Mouse (Mus musculus): ENCODE results near the gene Pdha1.

The Pdha1 gene

DNA sequence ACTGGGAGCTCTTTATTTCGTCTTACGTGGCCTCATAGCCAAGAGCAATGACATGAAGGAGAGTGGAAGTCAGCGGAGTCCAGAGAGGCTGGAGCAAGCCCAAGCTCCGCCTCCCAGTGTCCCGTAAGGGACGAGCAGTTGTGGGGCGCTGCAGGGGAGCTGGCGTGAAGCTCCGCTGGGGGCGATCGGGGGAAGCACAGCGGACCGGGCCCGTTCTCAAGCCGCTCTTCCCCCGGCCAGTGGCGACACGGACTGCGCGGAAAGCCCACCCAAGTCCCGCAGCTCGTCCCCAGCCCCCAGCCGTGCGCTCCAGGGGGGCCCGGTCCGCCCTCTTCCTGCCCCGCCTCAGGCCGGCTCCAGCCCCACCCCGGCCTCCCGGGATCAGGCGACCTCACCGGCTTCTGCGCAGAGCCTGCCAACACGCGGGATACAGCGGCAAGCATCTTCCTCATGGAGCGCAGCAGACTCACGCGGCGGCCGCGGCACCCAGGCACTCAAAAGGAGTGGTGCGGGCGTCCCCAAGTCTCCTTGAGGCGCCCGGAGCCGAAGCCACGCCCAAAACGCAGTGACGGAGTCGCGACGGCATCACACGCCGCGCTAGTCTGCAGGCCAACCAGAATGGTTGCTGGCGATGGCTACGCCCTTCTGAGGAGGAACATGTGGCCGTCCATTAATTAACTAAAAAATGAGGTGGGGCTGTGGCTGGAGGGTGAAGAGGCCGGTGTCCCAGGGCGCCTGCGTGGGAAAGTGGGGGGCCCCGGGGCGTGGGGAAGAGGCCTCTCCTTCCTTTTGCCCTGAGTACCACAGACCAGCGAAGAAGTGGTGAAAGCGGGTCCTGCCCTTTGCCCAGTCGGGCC, at the start of gene Pdha1:
TSS of gene Pdha1 (minus strand) at position 553 of the 857 bp plus-strand sequence.
- 0 out of 2 replicates have a peak, but pooled peaks cover under 1% of the 10 kb centered on the region for H3K36me3 ChIP-seq (ENCODE audit: insufficient read depth, low read length)
- no peaks in the 10 kb centered on the region for H3K9me3 ChIP-seq (ENCODE audit: low read length)

DNA sequence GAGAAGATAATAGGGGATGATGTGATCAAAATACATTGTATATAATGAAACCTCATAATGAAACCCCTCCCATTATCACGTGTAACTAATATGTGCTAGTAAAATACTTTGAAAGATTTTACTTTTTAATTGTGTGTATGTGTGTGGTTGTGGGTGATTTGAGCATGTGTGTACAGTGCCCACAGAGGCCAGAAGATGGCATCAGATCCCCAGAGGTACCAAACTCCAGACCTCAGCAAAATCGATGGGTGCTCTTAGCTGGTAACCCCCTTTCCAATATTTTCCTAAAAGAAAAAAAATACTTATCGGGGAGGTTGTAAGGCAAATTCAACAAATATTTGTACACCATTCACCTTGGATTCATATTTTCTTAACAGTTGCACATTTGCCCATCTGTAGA, 40.8 kb upstream of the Pdha1 start:
- H3K36me3 ChIP-seq (ENCODE audit: insufficient read depth, low read length): no peaks in the 10 kb centered on the region
- H3K9me3 ChIP-seq (ENCODE audit: low read length): no peaks in the 10 kb centered on the region
- H3K4me1 ChIP-seq (replicated peaks; ENCODE audit: low read depth, low read length): no peaks in the 10 kb centered on the region; the same call in 1 of the 2 replicates
- H3K27me3 ChIP-seq (ENCODE audit: insufficient read depth, low read length): no peaks in the 10 kb centered on the region
- TF ChIP-seq POU5F1 (IDR thresholded peaks at IDR 0.05; ENCODE audit: borderline replicate concordance, low read length): no peak
- H3K4me3 ChIP-seq (replicated peaks; ENCODE audit: low read length): no peak overlapping the region

More for the DNA sequence above, at the start of gene Pdha1:
- H3K4me3 ChIP-seq (replicated peaks; ENCODE audit: low read length): peak within 1 kb of the TSS; percentile 84
- H3K27me3 ChIP-seq (ENCODE audit: insufficient read depth, low read length): no peaks in the 10 kb centered on the region
- H3K4me1 ChIP-seq (replicated peaks; ENCODE audit: low read depth, low read length): peaks cover 24% of the 10 kb centered on the region
- TF ChIP-seq CTCF (conservative IDR thresholded peaks at IDR 0.05; ENCODE audit: low read length) (no peak), POU5F1 (IDR thresholded peaks at IDR 0.05; ENCODE audit: borderline replicate concordance, low read length) (no peak), NANOG (IDR thresholded peaks at IDR 0.05; ENCODE audit: borderline replicate concordance, low read length) (no peak)

DNA sequence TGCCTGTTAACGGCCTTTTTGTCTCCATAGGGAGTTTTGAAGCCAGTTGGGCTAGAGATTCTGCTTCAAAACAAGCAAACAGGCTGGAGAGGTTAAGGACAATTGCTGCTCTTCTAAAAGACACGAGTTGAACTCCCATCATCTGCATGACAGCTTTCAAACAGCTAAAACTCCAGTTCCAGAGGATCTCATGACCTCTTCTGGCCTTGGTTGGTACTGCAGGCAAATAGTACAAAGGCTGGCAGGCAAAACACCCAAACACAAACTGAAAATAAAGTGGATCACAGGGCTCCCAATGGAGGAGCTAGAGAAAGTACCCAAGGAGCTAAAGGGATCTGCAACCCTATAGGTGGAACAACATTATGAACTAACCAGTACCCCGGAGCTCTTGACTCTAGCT, 31.9 kb upstream of the Pdha1 start:
- H3K4me3 ChIP-seq (replicated peaks; ENCODE audit: low read length): no peak overlapping the region
- TF ChIP-seq CTCF (conservative IDR thresholded peaks at IDR 0.05; ENCODE audit: low read length) (peak; percentile 38), NANOG (IDR thresholded peaks at IDR 0.05; ENCODE audit: borderline replicate concordance, low read length) (no peak), POU5F1 (IDR thresholded peaks at IDR 0.05; ENCODE audit: borderline replicate concordance, low read length) (no peak)

DNA sequence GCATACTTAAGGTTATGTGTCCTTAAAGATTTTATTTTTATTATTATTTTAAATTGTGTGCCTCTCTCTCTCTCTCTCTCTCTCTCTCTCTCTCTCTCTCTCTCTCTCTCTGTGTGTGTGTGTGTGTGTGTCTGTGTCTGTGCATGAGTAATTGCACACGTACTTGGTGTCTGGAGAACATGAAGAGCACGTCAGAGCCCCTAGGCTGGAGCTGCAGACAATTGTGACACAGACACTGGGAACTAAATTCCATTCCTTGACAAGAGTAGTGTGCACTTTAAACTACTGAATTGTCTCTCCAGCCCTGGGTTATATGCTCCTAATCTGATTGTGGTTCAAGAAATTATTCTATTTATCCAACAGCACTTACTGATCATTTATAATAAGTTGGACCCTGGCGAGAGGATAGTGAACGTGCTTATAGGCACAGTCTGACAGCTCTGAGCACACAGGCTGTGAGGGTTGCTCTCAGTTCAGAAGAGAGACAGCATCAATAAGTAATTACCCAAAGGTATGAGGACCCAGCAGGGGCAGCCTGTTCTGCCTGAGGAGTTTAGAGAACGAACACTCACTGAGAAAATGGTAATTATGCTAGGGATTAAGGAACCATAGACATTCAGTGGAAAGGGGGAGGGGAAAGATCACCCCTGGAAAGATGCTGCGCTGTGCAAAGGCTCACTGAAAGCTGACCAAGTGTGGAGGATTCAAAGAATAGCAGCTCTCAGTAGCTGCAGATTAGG, 28.2 kb upstream of the Pdha1 start:
- no peak for TF ChIP-seq POU5F1 (IDR thresholded peaks at IDR 0.05; ENCODE audit: borderline replicate concordance, low read length)
- no peak for TF ChIP-seq CTCF (conservative IDR thresholded peaks at IDR 0.05; ENCODE audit: low read length)
- TF ChIP-seq NANOG (IDR thresholded peaks at IDR 0.05; ENCODE audit: borderline replicate concordance, low read length): no peak
- Histone ChIP-seq H3K9me3 (ENCODE audit: low read length) (no peaks in the 10 kb centered on the region), H3K4me1 (replicated peaks; ENCODE audit: low read depth, low read length) (peaks cover 4% of the 10 kb centered on the region; the same call in 1 of the 2 replicates), H3K36me3 (ENCODE audit: insufficient read depth, low read length) (no peaks in the 10 kb centered on the region), H3K27me3 (ENCODE audit: insufficient read depth, low read length) (no peaks in the 10 kb centered on the region), H3K4me3 (replicated peaks; ENCODE audit: low read length) (no peak overlapping the region)

More for the DNA sequence above, 31.9 kb upstream of the Pdha1 start:
- H3K36me3 ChIP-seq (ENCODE audit: insufficient read depth, low read length): no peaks in the 10 kb centered on the region
- peaks cover 4% of the 10 kb centered on the region; the same call in 1 of the 2 replicates for H3K4me1 ChIP-seq (replicated peaks; ENCODE audit: low read depth, low read length)
- H3K27me3 ChIP-seq (ENCODE audit: insufficient read depth, low read length): no peaks in the 10 kb centered on the region
- H3K9me3 ChIP-seq (ENCODE audit: low read length): no peaks in the 10 kb centered on the region

DNA sequence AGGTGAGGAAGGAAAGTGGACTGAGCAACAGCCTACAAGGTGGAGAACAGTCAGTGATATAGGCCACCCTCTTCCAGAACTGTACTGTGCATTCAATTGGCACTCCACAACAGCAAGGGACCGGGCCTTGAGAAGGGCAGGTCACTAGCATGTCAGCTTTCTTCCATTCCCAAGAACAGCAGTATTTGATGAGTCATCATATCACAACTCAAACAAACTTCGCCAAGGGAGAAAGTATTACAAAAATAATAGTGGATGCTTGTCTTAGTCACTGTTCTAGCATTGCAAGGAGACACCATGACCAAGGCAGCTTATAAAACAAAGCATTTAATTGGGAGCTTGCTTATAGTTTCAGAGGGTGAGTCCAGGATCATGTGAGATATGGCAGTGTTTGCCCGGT, 26.0 kb upstream of the Pdha1 start:
- H3K36me3 ChIP-seq (ENCODE audit: insufficient read depth, low read length): no peaks in the 10 kb centered on the region
- H3K4me3 ChIP-seq (replicated peaks; ENCODE audit: low read length): no peak overlapping the region
- no peaks in the 10 kb centered on the region for H3K9me3 ChIP-seq (ENCODE audit: low read length)
- no peaks in the 10 kb centered on the region for H3K27me3 ChIP-seq (ENCODE audit: insufficient read depth, low read length)
- peaks cover 4% of the 10 kb centered on the region; the same call in 1 of the 2 replicates for H3K4me1 ChIP-seq (replicated peaks; ENCODE audit: low read depth, low read length)
- TF ChIP-seq NANOG (IDR thresholded peaks at IDR 0.05; ENCODE audit: borderline replicate concordance, low read length) (no peak), CTCF (conservative IDR thresholded peaks at IDR 0.05; ENCODE audit: low read length) (no peak), POU5F1 (IDR thresholded peaks at IDR 0.05; ENCODE audit: borderline replicate concordance, low read length) (no peak)

DNA sequence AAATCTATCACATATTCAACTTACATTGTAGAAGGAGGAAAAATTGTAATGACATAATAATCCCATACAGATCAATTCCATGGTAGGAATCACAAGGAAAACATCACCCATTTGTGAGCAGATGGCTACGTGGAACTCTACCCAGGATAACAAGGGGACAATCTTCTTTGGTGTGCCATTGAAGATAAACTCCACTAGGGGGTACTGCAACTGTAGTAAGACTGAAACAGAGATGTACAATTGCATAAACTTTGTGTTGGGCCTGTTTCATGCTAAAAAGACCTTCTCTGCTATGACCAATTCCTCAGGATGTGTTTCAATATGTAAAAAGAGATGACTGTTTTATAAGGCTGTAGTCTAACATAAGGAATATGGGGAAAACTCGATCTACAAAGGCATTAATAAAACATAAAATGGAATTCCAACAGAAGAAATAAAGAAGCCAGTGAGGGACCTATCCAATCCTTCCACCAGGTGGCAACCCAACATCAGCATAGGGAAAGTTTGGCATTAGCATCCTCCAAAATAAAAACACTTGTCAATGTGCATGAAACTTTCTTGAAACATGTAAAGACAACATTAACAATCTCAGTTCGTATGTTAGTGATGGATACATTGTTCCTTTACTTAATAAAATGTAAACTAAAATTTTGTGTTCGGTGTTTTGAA, 15.1 kb upstream of the Pdha1 start:
- H3K27me3 ChIP-seq (ENCODE audit: insufficient read depth, low read length): no peaks in the 10 kb centered on the region
- no peaks in the 10 kb centered on the region for H3K4me1 ChIP-seq (replicated peaks; ENCODE audit: low read depth, low read length)
- no peaks in the 10 kb centered on the region for H3K36me3 ChIP-seq (ENCODE audit: insufficient read depth, low read length)
- no peak overlapping the region for H3K4me3 ChIP-seq (replicated peaks; ENCODE audit: low read length)
- H3K9me3 ChIP-seq (ENCODE audit: low read length): peaks cover 11% of the 10 kb centered on the region
- no peak for TF ChIP-seq NANOG (IDR thresholded peaks at IDR 0.05; ENCODE audit: borderline replicate concordance, low read length)
- TF ChIP-seq CTCF (conservative IDR thresholded peaks at IDR 0.05; ENCODE audit: low read length): no peak; the same call in 1 of the 2 replicates
- no peak for TF ChIP-seq POU5F1 (IDR thresholded peaks at IDR 0.05; ENCODE audit: borderline replicate concordance, low read length)

DNA sequence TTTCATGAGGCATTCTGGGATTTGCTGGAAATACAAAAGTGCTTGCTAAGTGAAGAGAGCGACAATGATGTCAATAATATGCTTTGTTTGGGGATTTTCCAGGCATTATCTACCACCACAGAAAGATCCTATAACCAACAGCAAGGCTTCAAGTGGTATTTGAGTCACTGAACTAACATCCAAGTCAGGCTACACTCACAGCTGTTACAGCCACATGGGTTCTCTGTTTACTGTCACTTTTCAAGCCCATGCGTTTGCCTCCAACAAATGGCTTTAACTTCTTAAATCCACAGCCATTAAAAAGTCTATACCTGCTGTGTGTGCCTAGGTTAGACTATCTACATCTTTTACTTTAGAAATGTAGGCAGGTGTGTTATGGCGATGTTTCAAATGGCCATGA, 10.6 kb upstream of the Pdha1 start:
- H3K36me3 ChIP-seq (ENCODE audit: insufficient read depth, low read length): no peaks in the 10 kb centered on the region
- no peak overlapping the region for H3K4me3 ChIP-seq (replicated peaks; ENCODE audit: low read length)
- no peaks in the 10 kb centered on the region for H3K4me1 ChIP-seq (replicated peaks; ENCODE audit: low read depth, low read length)
- H3K9me3 ChIP-seq (ENCODE audit: low read length): no peaks in the 10 kb centered on the region
- H3K27me3 ChIP-seq (ENCODE audit: insufficient read depth, low read length): no peaks in the 10 kb centered on the region
- TF ChIP-seq CTCF (conservative IDR thresholded peaks at IDR 0.05; ENCODE audit: low read length) (no peak), POU5F1 (IDR thresholded peaks at IDR 0.05; ENCODE audit: borderline replicate concordance, low read length) (no peak)

DNA sequence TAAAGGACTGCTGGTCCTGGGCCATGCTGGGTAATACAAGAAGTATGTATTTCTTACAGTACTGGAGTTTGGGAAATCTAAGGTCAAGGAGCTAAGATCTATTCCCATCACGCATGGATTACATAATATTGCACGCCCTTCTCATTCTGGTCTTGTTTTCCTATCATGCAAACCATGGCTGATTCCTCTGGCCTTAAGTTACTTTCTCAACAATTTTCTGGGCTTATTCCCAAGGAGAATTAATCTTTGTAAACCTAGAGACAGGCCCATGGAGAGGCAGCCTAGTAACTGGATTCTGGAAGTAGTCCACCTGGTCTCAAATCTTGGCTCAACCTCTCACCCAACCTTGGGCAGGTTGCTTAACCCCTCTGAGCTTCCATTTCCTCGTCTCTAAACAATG, 9.2 kb upstream of the Pdha1 start:
- no peak overlapping the region for H3K4me3 ChIP-seq (replicated peaks; ENCODE audit: low read length)
- H3K27me3 ChIP-seq (ENCODE audit: insufficient read depth, low read length): no peaks in the 10 kb centered on the region
- no peaks in the 10 kb centered on the region for H3K9me3 ChIP-seq (ENCODE audit: low read length)
- TF ChIP-seq CTCF (conservative IDR thresholded peaks at IDR 0.05; ENCODE audit: low read length): no peak
- TF ChIP-seq POU5F1 (IDR thresholded peaks at IDR 0.05; ENCODE audit: borderline replicate concordance, low read length): no peak
- no peak for TF ChIP-seq NANOG (IDR thresholded peaks at IDR 0.05; ENCODE audit: borderline replicate concordance, low read length)
- H3K36me3 ChIP-seq (ENCODE audit: insufficient read depth, low read length): no peaks in the 10 kb centered on the region
- no peaks in the 10 kb centered on the region for H3K4me1 ChIP-seq (replicated peaks; ENCODE audit: low read depth, low read length)
